Mouse (Mus musculus) cortical plate, adult 2 months (tissue): ENCODE results near the gene Cnpy4.

Experiments used
- CTCF ChIP-seq: fragments of 200-500 bp; IDR thresholded peaks from 2 replicates; pipeline ENCODE4 v1.5.1; 2011; ENCODE audit warnings: mild to moderate bottlenecking, control low read depth, low read length; ENCODE audit not compliant: insufficient read depth; ENCODE audit errors: extremely low read depth
- POLR2A ChIP-seq: fragments of 200-500 bp; IDR thresholded peaks from 2 replicates; pipeline ENCODE4 v1.6.1; 2011; ENCODE audit warnings: mild to moderate bottlenecking, low read length, control low read depth; ENCODE audit not compliant: insufficient read depth; ENCODE audit errors: extremely low read depth

DNA sequence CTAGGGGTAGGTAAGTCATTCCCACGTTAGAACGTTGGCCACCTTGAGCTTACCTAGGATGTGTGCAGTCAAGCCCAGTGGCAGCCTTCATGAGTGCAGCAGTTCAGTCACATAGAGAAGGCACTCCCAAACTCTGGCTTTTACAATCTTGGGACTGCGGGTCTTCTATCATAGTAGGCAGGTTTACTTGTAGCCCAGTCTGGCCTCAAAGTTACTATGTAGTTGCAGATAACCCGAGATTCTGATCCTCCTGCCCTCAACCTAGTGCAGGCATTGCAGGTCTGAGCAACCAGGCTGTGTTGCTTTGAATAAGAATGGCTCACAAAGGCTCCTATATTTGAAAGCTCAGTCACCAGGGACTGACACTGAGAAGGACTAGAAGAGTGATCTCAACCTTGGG is 39.2 kb downstream of the Cnpy4 start:
- no peak for TF ChIP-seq CTCF
- TF ChIP-seq POLR2A = no peak
